Mouse (Mus musculus) embryonic facial prominence, embryonic 11.5 days (tissue): ENCODE data around the gene Stam2. TPM values are rescaled to one million over a fixed set of nuclear protein-coding genes. Genes with fewer than 3 reads are reported as not detected.

Source experiments
- ATAC-seq: fragments of 200-750 bp; cut with Nextera tagmentation; replicated peaks from 2 replicates; pipeline ENCODE4 v1.8.0; 2017; ENCODE audit warnings: low read depth; ENCODE audit not compliant: insufficient number of reproducible peaks, low FRiP score, low TSS enrichment
- DNase-seq: peaks from one replicate; pipeline ENCODE4 v3.0.0-alpha.2; 2015; ENCODE audit warnings: low spot score
- H3K27ac ChIP-seq: fragments of 300-500 bp; sonication (generic); replicated peaks from 2 replicates; pipeline ENCODE4 v1.5.1; 2014; ENCODE audit warnings: mild to moderate bottlenecking, low read depth, low read length, control low read depth
- H3K27me3 ChIP-seq: fragments of 300-500 bp; sonication (generic); 2 replicates; pipeline ENCODE4 v1.6.1; 2014; ENCODE audit warnings: mild to moderate bottlenecking, low read length, moderate library complexity, mixed read lengths; ENCODE audit not compliant: control insufficient read depth, insufficient read depth
- H3K36me3 ChIP-seq: fragments of 300-500 bp; sonication (generic); replicated peaks from 2 replicates; pipeline ENCODE4 v1.6.1; 2014; ENCODE audit warnings: low read depth, mild to moderate bottlenecking, low read length, moderate library complexity, mixed read lengths; ENCODE audit not compliant: control insufficient read depth, insufficient read depth
- H3K4me1 ChIP-seq: fragments of 300-500 bp; sonication (generic); 2 replicates; pipeline ENCODE4 v1.6.1; 2014; ENCODE audit warnings: low read length, mixed read lengths; ENCODE audit not compliant: control insufficient read depth, insufficient read depth
- H3K4me2 ChIP-seq: fragments of 300-500 bp; sonication (generic); 2 replicates; pipeline ENCODE4 v1.6.1; 2014; ENCODE audit warnings: low read depth, mild to moderate bottlenecking, control low read depth, low read length, moderate library complexity
- H3K4me3 ChIP-seq: fragments of 300-500 bp; sonication (generic); 2 replicates; pipeline ENCODE4 v1.5.1; 2014; ENCODE audit warnings: low read depth, low read length, control low read depth
- H3K9ac ChIP-seq: fragments of 300-500 bp; sonication (generic); replicated peaks from 2 replicates; pipeline ENCODE4 v1.6.1; 2014; ENCODE audit warnings: mild to moderate bottlenecking, control low read depth, low read length
- H3K9me3 ChIP-seq: fragments of 300-500 bp; sonication (generic); replicated peaks from 2 replicates; pipeline ENCODE4 v1.6.1; 2016; ENCODE audit warnings: mild to moderate bottlenecking, low read length, inconsistent platforms, mixed read lengths; ENCODE audit not compliant: control insufficient read depth
- WGBS: fragments of 180-500 bp; shearing (Covaris S2); extraction: QIAGEN DNeasy Blood & Tissue Kit; methylation state at CpG from one replicate; pipeline ENCODE4 v1.1.7; 2014; 5-methylcytosine and 5-hydroxymethylcytosine counted together
- polyA plus RNA-seq: library from polyadenylated mRNA; unstranded; fragments of >200 nt; fragmentation: Nextera tagmentation; extraction: Ambion mirVana; gene quantifications from 2 replicates; pipeline ENCODE4 v1.2.1, GENCODE M21; 2014

Stam2 gene
- polyA plus RNA-seq, 1 experiment from 2014 or later: 41.8 TPM

GRCm38 (mm10) chr2:52740596-52740995 lies 1.5 kb downstream of the Stam2 start:
- Histone ChIP-seq H3K27me3 (no peaks in the 10 kb centered on the region), H3K9ac (no peak overlapping the region), H3K4me3 (no peak overlapping the region), H3K27ac (no peak overlapping the region), H3K9me3 (no peaks in the 10 kb centered on the region), H3K36me3 (no peaks in the 10 kb centered on the region), H3K4me2 (no peak overlapping the region), H3K4me1 (no peaks in the 10 kb centered on the region)
- DNase-seq (no peak), ATAC-seq (no peak)
- 84% methylated on average over 4 of the region's 4 CpGs for WGBS

- H3K27me3 ChIP-seq: no peaks in the 10 kb centered on the region
- no peaks in the 10 kb centered on the region for H3K4me1 ChIP-seq
- no peaks in the 10 kb centered on the region for H3K9me3 ChIP-seq
- WGBS: 96% methylated on average over 7 of the region's 7 CpGs
- H3K36me3 ChIP-seq: no peaks in the 10 kb centered on the region
- H3K9ac ChIP-seq: no peak overlapping the region
- H3K4me3 ChIP-seq: no peak overlapping the region
- no peak for DNase-seq
- H3K4me2 ChIP-seq: no peak overlapping the region
- H3K27ac ChIP-seq: no peak overlapping the region
- no peak for ATAC-seq
These were observed 7.6 kb downstream of the Stam2 start for GRCm38 (mm10) chr2:52734504-52734903.

- Histone ChIP-seq H3K9ac (no peak overlapping the region), H3K4me2 (no peak overlapping the region), H3K27me3 (no peaks in the 10 kb centered on the region), H3K4me3 (no peak overlapping the region), H3K4me1 (no peaks in the 10 kb centered on the region), H3K27ac (no peak overlapping the region), H3K36me3 (no peaks in the 10 kb centered on the region), H3K9me3 (no peaks in the 10 kb centered on the region)
- ATAC-seq (no peak), DNase-seq (no peak)
- WGBS: 89% methylated on average over 7 of the region's 7 CpGs
These were observed 8.4 kb downstream of the Stam2 start for GRCm38 (mm10) chr2:52733659-52734058.

- no peak for DNase-seq
- H3K4me3 ChIP-seq: no peak overlapping the region
- no peaks in the 10 kb centered on the region for H3K9me3 ChIP-seq
- H3K4me1 ChIP-seq: no peaks in the 10 kb centered on the region
- no peak overlapping the region for H3K27ac ChIP-seq
- WGBS: 91% methylated on average over 7 of the region's 7 CpGs
- H3K9ac ChIP-seq: no peak overlapping the region
- no peak for ATAC-seq
- no peak overlapping the region for H3K4me2 ChIP-seq
- no peaks in the 10 kb centered on the region for H3K36me3 ChIP-seq
- no peaks in the 10 kb centered on the region for H3K27me3 ChIP-seq
These were observed 9.5 kb downstream of the Stam2 start for GRCm38 (mm10) chr2:52732611-52733010.

- WGBS: 76% methylated on average over 5 of the region's 5 CpGs
- H3K4me1 ChIP-seq: no peaks in the 10 kb centered on the region
- no peak overlapping the region for H3K4me2 ChIP-seq
- H3K4me3 ChIP-seq: no peak overlapping the region
- H3K9me3 ChIP-seq: no peaks in the 10 kb centered on the region
- no peak overlapping the region for H3K9ac ChIP-seq
- ATAC-seq: no peak
- H3K27me3 ChIP-seq: no peaks in the 10 kb centered on the region
- DNase-seq: no peak
- no peak overlapping the region for H3K27ac ChIP-seq
- no peaks in the 10 kb centered on the region for H3K36me3 ChIP-seq
These were observed 10.1 kb downstream of the Stam2 start for GRCm38 (mm10) chr2:52732001-52732400.

DNA sequence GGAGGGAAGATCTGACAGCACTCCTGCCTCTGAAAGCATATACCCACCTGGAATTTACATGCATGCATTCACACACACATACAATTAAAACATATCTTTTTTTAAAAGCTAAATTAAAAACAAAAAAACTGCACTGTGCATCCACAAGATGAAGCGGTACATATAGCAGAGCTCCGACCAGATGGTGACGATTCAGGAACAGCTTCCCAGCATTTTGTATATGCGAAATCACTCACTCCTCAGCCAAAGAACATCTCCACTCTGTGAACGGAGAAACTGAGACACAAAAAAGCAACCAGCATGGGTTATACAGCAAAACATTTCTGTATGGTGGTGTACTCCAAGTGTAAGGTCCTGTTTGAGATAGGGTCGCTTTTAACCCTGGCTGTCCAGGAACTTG lies 11.2 kb downstream of the Stam2 start:
- Histone ChIP-seq H3K36me3 (no peaks in the 10 kb centered on the region), H3K27me3 (no peaks in the 10 kb centered on the region), H3K4me3 (no peak overlapping the region), H3K4me2 (no peak overlapping the region), H3K9ac (no peak overlapping the region), H3K4me1 (no peaks in the 10 kb centered on the region), H3K27ac (no peak overlapping the region), H3K9me3 (no peaks in the 10 kb centered on the region)
- ATAC-seq (no peak), DNase-seq (no peak)
- WGBS: 92% methylated on average over 6 of the region's 6 CpGs

- WGBS: 63% methylated on average over 13 of the region's 13 CpGs
- H3K4me1 ChIP-seq: no peaks in the 10 kb centered on the region
- peak; percentile 47 for DNase-seq
- ATAC-seq: peak; percentile 70
- no peak overlapping the region for H3K27ac ChIP-seq
- H3K9me3 ChIP-seq: no peaks in the 10 kb centered on the region
- no peak overlapping the region for H3K4me2 ChIP-seq
- no peaks in the 10 kb centered on the region for H3K27me3 ChIP-seq
- no peaks in the 10 kb centered on the region for H3K36me3 ChIP-seq
- H3K9ac ChIP-seq: no peak overlapping the region
- no peak overlapping the region for H3K4me3 ChIP-seq
These were observed 21.7 kb downstream of the Stam2 start for GRCm38 (mm10) chr2:52720231-52721025.

DNA sequence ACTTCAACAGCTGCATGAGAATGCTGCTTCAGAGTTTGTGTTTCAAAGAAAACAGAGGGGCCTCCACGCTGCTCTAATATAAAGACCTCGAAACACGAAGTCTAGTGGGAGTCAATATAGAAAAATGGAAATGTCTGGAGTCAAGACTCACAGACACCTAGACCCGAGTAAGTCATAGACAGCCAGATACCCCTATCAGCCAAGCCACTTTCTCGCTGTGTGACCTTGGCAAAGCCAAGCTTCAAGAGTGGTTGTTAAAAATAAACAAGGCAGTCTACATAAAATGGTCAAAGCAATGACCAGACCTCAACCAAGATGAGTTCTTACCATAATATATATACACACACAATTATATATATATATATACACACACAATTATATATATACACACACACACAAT lies 25.0 kb downstream of the Stam2 start:
- Histone ChIP-seq H3K27ac (no peak overlapping the region), H3K27me3 (no peaks in the 10 kb centered on the region), H3K9me3 (no peaks in the 10 kb centered on the region), H3K4me1 (no peaks in the 10 kb centered on the region), H3K4me3 (no peak overlapping the region), H3K4me2 (no peak overlapping the region), H3K9ac (no peak overlapping the region), H3K36me3 (no peaks in the 10 kb centered on the region; the same call in 1 of the 2 replicates)
- ATAC-seq (no peak), DNase-seq (no peak)
- 91% methylated on average over 5 of the region's 5 CpGs for WGBS
